Mouse (Mus musculus) erythroblast, embryonic 14.5 days (primary cell): Measurements from ENCODE around the gene Epn2.

Experiments used
- GATA1 ChIP-seq: IDR thresholded peaks from 2 replicates; pipeline ENCODE4 v1.6.1; 2012; ENCODE audit warnings: low read length, inconsistent platforms, mixed read lengths
- TAL1 ChIP-seq: IDR thresholded peaks from 3 replicates; pipeline ENCODE4 v1.6.1; 2012; ENCODE audit warnings: low read length, inconsistent platforms, mixed read lengths

DNA sequence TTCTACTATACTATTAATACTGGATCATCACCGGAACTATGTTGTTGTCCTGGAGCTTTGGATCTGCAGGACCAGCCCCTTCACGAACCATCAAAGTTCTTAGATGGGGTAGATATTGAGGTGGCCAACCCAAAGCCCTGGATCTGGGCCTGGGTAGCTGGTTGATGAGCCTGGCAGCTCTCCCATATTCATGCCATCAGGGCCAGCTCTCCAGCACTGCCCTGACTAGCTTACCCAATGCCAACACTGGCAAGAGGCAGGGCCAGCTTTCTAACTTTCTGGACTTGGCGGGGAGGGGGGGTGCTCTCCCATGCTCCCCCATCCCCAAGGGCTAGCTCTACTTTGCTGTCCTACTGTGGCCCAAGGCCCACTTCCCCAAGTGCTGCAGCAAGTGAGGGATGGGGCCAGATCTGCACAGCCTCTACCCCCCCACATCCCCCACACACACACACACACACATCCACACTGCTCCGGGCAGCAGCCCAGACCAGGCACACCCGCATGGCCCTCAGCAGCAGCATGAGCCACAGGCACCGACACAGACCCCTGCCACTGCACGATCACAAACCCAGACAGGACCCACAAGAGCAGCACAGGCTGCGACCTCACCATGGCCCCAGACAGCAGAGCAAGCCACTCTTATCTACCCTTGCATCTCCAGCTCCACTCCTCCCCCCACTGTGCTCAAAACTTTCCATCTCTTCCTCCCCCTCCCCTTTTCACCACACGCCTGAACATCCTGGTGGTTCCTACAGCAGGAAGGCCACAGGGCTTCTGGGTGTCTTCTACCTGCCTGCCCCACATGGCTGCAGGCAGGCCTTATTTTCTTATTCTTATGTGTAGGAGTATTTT lies 98.0 kb downstream of the Epn2 start:
- TF ChIP-seq GATA1: no peak
- no peak for TF ChIP-seq TAL1
